Mouse (Mus musculus): ENCODE measurements at regions not wholly inside any gene's neighbourhood (a gene's known extent, or its start where the extent isn't known, plus 50 kb on each side); places are given as distances from the start of the nearest gene placed in this dataset.

- no peak for DNase-seq (ENCODE audit: low spot score)
- H3K36me3 ChIP-seq: no peaks in the 10 kb centered on the region
- 90% methylated on average over 1 of the region's 1 CpGs for WGBS
Measured at GRCm38 (mm10) chr2:74997736-74998135, 172.1 kb downstream of the Mtx2 start.

GRCm38 (mm10) chr2:75000368-75000796 is 174.8 kb downstream of the Mtx2 start:
- Histone ChIP-seq H3K27ac (replicated peaks) (no peak overlapping the region), H3K9me3 (replicated peaks) (no peaks in the 10 kb centered on the region), H3K4me3 (no peak overlapping the region), H3K4me1 (peaks cover 4% of the 10 kb centered on the region; the same call in 1 of the 2 replicates), H3K36me3 (no peaks in the 10 kb centered on the region), H3K27me3 (ENCODE audit: low read depth, poor library complexity, severe bottlenecking) (no peaks in the 10 kb centered on the region)
- DNase-seq (ENCODE audit: low spot score): peak; percentile 15
- 62% methylated on average over 10 of the region's 10 CpGs for WGBS

More at GRCm38 (mm10) chr2:74997736-74998135, 172.1 kb downstream of the Mtx2 start:
- Histone ChIP-seq H3K4me3 (no peak overlapping the region), H3K27me3 (ENCODE audit: low read depth, poor library complexity, severe bottlenecking) (no peaks in the 10 kb centered on the region), H3K9me3 (replicated peaks) (no peaks in the 10 kb centered on the region), H3K4me1 (peaks cover 4% of the 10 kb centered on the region; the same call in 1 of the 2 replicates), H3K27ac (replicated peaks) (no peak overlapping the region)

GRCm38 (mm10) chr2:75002562-75002961 is 177.0 kb downstream of the Mtx2 start:
- Histone ChIP-seq H3K4me3 (no peak overlapping the region), H3K9me3 (replicated peaks) (no peaks in the 10 kb centered on the region), H3K27me3 (ENCODE audit: low read depth, poor library complexity, severe bottlenecking) (no peaks in the 10 kb centered on the region), H3K36me3 (no peaks in the 10 kb centered on the region), H3K4me1 (peaks cover 4% of the 10 kb centered on the region; the same call in 1 of the 2 replicates), H3K27ac (replicated peaks) (no peak overlapping the region)
- WGBS: 89% methylated on average over 12 of the region's 12 CpGs
- no peak for DNase-seq (ENCODE audit: low spot score)

GRCm38 (mm10) chr2:75008116-75008515 is 182.5 kb downstream of the Mtx2 start:
- no peak for DNase-seq (ENCODE audit: low spot score)
- WGBS: 88% methylated on average over 1 of the region's 1 CpGs
- Histone ChIP-seq H3K9me3 (replicated peaks) (no peaks in the 10 kb centered on the region), H3K27ac (replicated peaks) (no peak overlapping the region), H3K4me1 (no peaks in the 10 kb centered on the region), H3K36me3 (no peaks in the 10 kb centered on the region), H3K27me3 (ENCODE audit: low read depth, poor library complexity, severe bottlenecking) (no peaks in the 10 kb centered on the region), H3K4me3 (no peak overlapping the region)

DNA sequence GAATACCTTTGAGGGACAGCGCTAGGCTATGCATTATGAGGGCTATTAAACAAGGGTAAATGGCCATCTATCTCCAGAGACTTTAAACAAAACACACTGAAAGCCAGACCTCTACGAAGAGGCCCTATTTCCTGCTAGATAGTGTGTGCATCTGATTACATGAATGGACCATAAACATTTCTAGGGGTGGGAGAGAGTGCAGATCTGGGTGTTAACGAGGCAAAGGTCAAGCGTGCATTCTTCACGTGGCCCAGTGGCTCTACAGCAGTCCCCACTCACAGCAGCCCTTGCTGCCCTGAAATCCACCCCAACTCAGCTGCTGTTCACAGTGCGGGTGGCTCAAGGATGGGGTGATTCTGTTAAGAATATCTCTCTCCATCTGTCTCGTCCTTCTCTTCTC is 185.0 kb downstream of the Mtx2 start:
- no peak for DNase-seq (ENCODE audit: low spot score)
- no peaks in the 10 kb centered on the region for H3K36me3 ChIP-seq
- H3K9me3 ChIP-seq (replicated peaks): no peaks in the 10 kb centered on the region
- H3K4me3 ChIP-seq: no peak overlapping the region
- H3K27me3 ChIP-seq (ENCODE audit: low read depth, poor library complexity, severe bottlenecking): no peaks in the 10 kb centered on the region
- no peak overlapping the region for H3K27ac ChIP-seq (replicated peaks)
- WGBS: 82% methylated on average over 7 of the region's 7 CpGs
- H3K4me1 ChIP-seq: no peaks in the 10 kb centered on the region

DNA sequence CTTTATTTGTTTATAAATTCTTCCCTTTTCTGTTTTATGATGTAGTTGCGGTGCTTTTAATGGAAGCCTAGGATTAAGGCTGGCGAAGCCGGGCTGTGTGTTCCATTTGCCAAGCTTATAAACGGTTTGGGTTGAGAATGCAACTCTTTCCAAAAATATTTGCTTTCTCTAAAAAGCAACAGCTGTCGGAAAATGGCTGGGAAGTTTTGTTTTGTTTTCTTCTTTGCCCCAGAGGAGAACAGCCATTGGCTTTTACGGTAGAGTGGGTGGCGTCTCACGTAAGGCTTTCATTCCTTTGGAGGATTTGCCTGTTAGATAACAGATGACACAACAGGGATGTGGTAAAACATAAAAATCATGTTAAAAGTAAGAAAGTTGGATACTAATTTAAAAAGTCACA is 186.4 kb downstream of the Mtx2 start:
- Histone ChIP-seq H3K36me3 (no peaks in the 10 kb centered on the region), H3K9me3 (replicated peaks) (no peaks in the 10 kb centered on the region), H3K27ac (replicated peaks) (no peak overlapping the region), H3K4me1 (no peaks in the 10 kb centered on the region), H3K27me3 (ENCODE audit: low read depth, poor library complexity, severe bottlenecking) (no peaks in the 10 kb centered on the region), H3K4me3 (no peak overlapping the region)
- WGBS: 84% methylated on average over 8 of the region's 8 CpGs
- DNase-seq (ENCODE audit: low spot score): no peak

GRCm38 (mm10) chr2:75014994-75015728 is 189.6 kb downstream of the Mtx2 start:
- no peaks in the 10 kb centered on the region for H3K36me3 ChIP-seq
- H3K4me3 ChIP-seq: no peak overlapping the region
- WGBS: 89% methylated on average over 16 of the region's 16 CpGs
- no peaks in the 10 kb centered on the region for H3K4me1 ChIP-seq
- H3K27ac ChIP-seq (replicated peaks): no peak overlapping the region
- H3K27me3 ChIP-seq (ENCODE audit: low read depth, poor library complexity, severe bottlenecking): no peaks in the 10 kb centered on the region
- no peak for DNase-seq (ENCODE audit: low spot score)
- no peaks in the 10 kb centered on the region for H3K9me3 ChIP-seq (replicated peaks)

- no peak for DNase-seq (ENCODE audit: low spot score)
- Histone ChIP-seq H3K36me3 (no peaks in the 10 kb centered on the region), H3K27ac (replicated peaks) (no peak overlapping the region), H3K27me3 (ENCODE audit: low read depth, poor library complexity, severe bottlenecking) (no peaks in the 10 kb centered on the region), H3K4me1 (no peaks in the 10 kb centered on the region), H3K4me3 (no peak overlapping the region), H3K9me3 (replicated peaks) (no peaks in the 10 kb centered on the region)
- 86% methylated on average over 7 of the region's 7 CpGs for WGBS
Measured at GRCm38 (mm10) chr2:75019459-75019858, 193.9 kb downstream of the Mtx2 start.

GRCm38 (mm10) chr2:75021639-75022038 is 196.0 kb downstream of the Mtx2 start:
- no peaks in the 10 kb centered on the region for H3K9me3 ChIP-seq (replicated peaks)
- H3K27me3 ChIP-seq (ENCODE audit: low read depth, poor library complexity, severe bottlenecking): no peaks in the 10 kb centered on the region
- H3K36me3 ChIP-seq: no peaks in the 10 kb centered on the region
- 75% methylated on average over 7 of the region's 7 CpGs for WGBS
- no peak for DNase-seq (ENCODE audit: low spot score)
- no peaks in the 10 kb centered on the region for H3K4me1 ChIP-seq
- H3K27ac ChIP-seq (replicated peaks): no peak overlapping the region
- no peak overlapping the region for H3K4me3 ChIP-seq

GRCm38 (mm10) chr2:75028151-75028550 is 202.5 kb downstream of the Mtx2 start:
- DNase-seq (ENCODE audit: low spot score): no peak
- H3K4me1 ChIP-seq: no peaks in the 10 kb centered on the region
- no peaks in the 10 kb centered on the region for H3K9me3 ChIP-seq (replicated peaks)
- 93% methylated on average over 10 of the region's 10 CpGs for WGBS
- H3K27me3 ChIP-seq (ENCODE audit: low read depth, poor library complexity, severe bottlenecking): no peaks in the 10 kb centered on the region
- H3K27ac ChIP-seq (replicated peaks): no peak overlapping the region
- H3K36me3 ChIP-seq: no peaks in the 10 kb centered on the region
- no peak overlapping the region for H3K4me3 ChIP-seq

GRCm38 (mm10) chr2:75029089-75029693 is 203.6 kb downstream of the Mtx2 start:
- WGBS: 56% methylated on average over 8 of the region's 8 CpGs
- H3K4me1 ChIP-seq: no peaks in the 10 kb centered on the region
- DNase-seq (ENCODE audit: low spot score): no peak

DNA sequence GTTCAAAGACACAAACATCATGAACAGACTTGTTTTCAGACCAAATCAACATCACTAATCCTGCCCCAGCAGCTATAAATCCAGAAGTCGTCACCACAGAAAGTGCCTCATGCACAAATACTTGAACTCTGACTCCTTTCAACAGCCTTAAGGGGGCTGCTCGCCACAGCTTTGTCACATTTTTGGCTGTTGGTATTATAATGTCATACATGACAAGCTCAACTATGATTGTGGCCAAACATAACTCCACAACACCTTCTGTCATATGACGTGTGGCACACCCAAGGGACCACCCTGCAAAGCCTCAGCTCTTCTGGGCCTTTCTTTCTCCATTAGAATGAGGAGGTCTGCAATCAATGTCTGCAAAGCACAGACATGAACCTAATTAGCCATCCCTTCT is 209.1 kb downstream of the Mtx2 start:
- H3K27ac ChIP-seq (replicated peaks): no peak overlapping the region
- no peak for DNase-seq (ENCODE audit: low spot score)
- 81% methylated on average over 3 of the region's 3 CpGs for WGBS
- no peak overlapping the region for H3K4me3 ChIP-seq
- no peaks in the 10 kb centered on the region for H3K36me3 ChIP-seq
- no peaks in the 10 kb centered on the region for H3K27me3 ChIP-seq (ENCODE audit: low read depth, poor library complexity, severe bottlenecking)
- no peaks in the 10 kb centered on the region for H3K9me3 ChIP-seq (replicated peaks)
- 0 out of 2 replicates have a peak, but pooled peaks cover 2% of the 10 kb centered on the region for H3K4me1 ChIP-seq

More at GRCm38 (mm10) chr2:75029089-75029693, 203.6 kb downstream of the Mtx2 start:
- H3K27me3 ChIP-seq (ENCODE audit: low read depth, poor library complexity, severe bottlenecking): no peaks in the 10 kb centered on the region
- no peak overlapping the region for H3K27ac ChIP-seq (replicated peaks)
- no peaks in the 10 kb centered on the region for H3K9me3 ChIP-seq (replicated peaks)
- no peak overlapping the region for H3K4me3 ChIP-seq
- no peaks in the 10 kb centered on the region for H3K36me3 ChIP-seq

DNA sequence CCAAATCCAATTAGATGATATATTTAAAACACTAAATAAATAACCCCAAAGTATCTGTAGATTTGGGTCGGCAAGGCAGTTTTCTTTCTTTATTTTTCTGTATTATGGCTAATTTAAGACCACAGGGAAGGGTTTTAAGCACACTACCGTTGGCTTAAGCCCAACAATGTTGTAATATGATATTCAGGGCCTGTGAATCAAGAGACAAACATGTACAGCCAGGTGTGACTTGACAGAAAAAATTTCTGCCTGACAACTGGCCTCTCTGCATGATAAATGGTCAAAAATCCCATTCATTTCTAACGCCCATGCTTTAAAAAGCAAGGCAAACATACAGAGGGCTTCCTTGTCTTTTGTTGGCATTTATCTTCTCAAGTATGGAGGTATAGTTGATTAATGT is 213.5 kb downstream of the Mtx2 start:
- no peak for DNase-seq (ENCODE audit: low spot score)
- no peaks in the 10 kb centered on the region for H3K36me3 ChIP-seq
- 0 out of 2 replicates have a peak, but pooled peaks cover 2% of the 10 kb centered on the region for H3K4me1 ChIP-seq
- no peak overlapping the region for H3K27ac ChIP-seq (replicated peaks)
- H3K9me3 ChIP-seq (replicated peaks): no peaks in the 10 kb centered on the region
- H3K27me3 ChIP-seq (ENCODE audit: low read depth, poor library complexity, severe bottlenecking): no peaks in the 10 kb centered on the region
- no peak overlapping the region for H3K4me3 ChIP-seq
- WGBS: 78% methylated on average over 3 of the region's 3 CpGs
